Comparison of ENCODE assay signal across 15 mouse cellular contexts in genomic region chr2:93775431-93775830, GRCm38 (mm10). TPM values are rescaled to one million over a fixed set of nuclear protein-coding genes. Genes with fewer than 3 reads are reported as not detected.
DNase-seq lines count a peak whose midpoint lies in the region; ATAC-seq and TF ChIP-seq lines count a peak whose summit lies in the region.
"Had no signal": no experiment of that assay in that cellular context is flagged by ENCODE, and none has a peak within 500 bp of the region (broad histone marks: within the 10 kb centered on the region; RNA-seq: fewer than 3 reads in every experiment).

No protein-coding gene starts in this region.

- ATAC-seq in forebrain, embryonic 13.5 days, result no peak
- ATAC-seq in liver, postnatal 0 days, result peak; percentile 56
- no peak for ATAC-seq in liver, embryonic 11.5 days (replicated peaks; ENCODE audit: low FRiP score)
- ATAC-seq: hindbrain, postnatal 0 days had no signal

- no peaks in the 10 kb centered on the region for H3K27me3 ChIP-seq in forebrain, embryonic 10.5 days (ENCODE audit: poor library complexity, severe bottlenecking)
- no peaks in the 10 kb centered on the region for H3K27me3 ChIP-seq in forebrain, embryonic 13.5 days
- H3K27me3 ChIP-seq in liver, postnatal 0 days (ENCODE audit: insufficient read depth, low read length), result no peaks in the 10 kb centered on the region
- H3K27me3 ChIP-seq in liver, embryonic 11.5 days (replicated peaks; ENCODE audit: control insufficient read depth, insufficient read depth, low read length), result 0 out of 2 replicates have a peak, but pooled peaks cover 3% of the 10 kb centered on the region
- no peaks in the 10 kb centered on the region; the same call in 1 of the 2 replicates for H3K27me3 ChIP-seq in embryonic facial prominence, embryonic 10.5 days (replicated peaks; ENCODE audit: low read depth, poor library complexity, severe bottlenecking)
- H3K27me3 ChIP-seq: neural tube, embryonic 12.5 days had no signal

- DNase-seq in forebrain, embryonic 10.5 days (ENCODE audit: extremely low spot score, low spot score), result no peak
- no peak for DNase-seq in liver, postnatal 0 days
- no peak for DNase-seq in liver, embryonic 11.5 days (ENCODE audit: low spot score)
- DNase-seq in embryonic facial prominence, embryonic 10.5 days (ENCODE audit: low spot score), result peak; percentile 39
- DNase-seq in layer of hippocampus, postnatal 10 days (ENCODE audit: low spot score in 2 of 2), result no peak
- DNase-seq in frontal cortex, postnatal 36 days (ENCODE audit: low spot score in 2 of 2), result no peak
- DNase-seq: heart, postnatal 10 days; kidney, adult 2 months; kidney, postnatal 36 days; right cerebral cortex, postnatal 14 days; thymus, postnatal 36 days had no signal

- H3K27ac ChIP-seq in forebrain, embryonic 10.5 days, result 0 out of 2 replicates have a peak overlapping the region, but pooled peaks have one; percentile 53
- H3K27ac ChIP-seq in forebrain, embryonic 13.5 days, result no peak overlapping the region
- no peak overlapping the region for H3K27ac ChIP-seq in liver, postnatal 0 days (ENCODE audit: low read depth)
- no peak overlapping the region for H3K27ac ChIP-seq in liver, embryonic 11.5 days (ENCODE audit: low read depth, low read length)
- H3K27ac ChIP-seq in embryonic facial prominence, embryonic 10.5 days (replicated peaks), result peak overlapping the region; percentile 45
- H3K27ac ChIP-seq: hindbrain, postnatal 0 days; limb, embryonic 13.5 days; neural tube, embryonic 12.5 days had no signal

- TF ChIP-seq CTCF in liver, postnatal 0 days (IDR thresholded peaks at IDR 0.05; ENCODE audit: low read depth), result no peak

- H3K9me3 ChIP-seq in forebrain, embryonic 10.5 days, result no peaks in the 10 kb centered on the region
- no peaks in the 10 kb centered on the region for H3K9me3 ChIP-seq in forebrain, embryonic 13.5 days (replicated peaks)
- no peaks in the 10 kb centered on the region for H3K9me3 ChIP-seq in liver, postnatal 0 days (ENCODE audit: low read length)
- no peaks in the 10 kb centered on the region for H3K9me3 ChIP-seq in liver, embryonic 11.5 days (ENCODE audit: control insufficient read depth, low read length)
- H3K9me3 ChIP-seq in embryonic facial prominence, embryonic 10.5 days, result no peaks in the 10 kb centered on the region
- H3K9me3 ChIP-seq: limb, embryonic 13.5 days; neural tube, embryonic 12.5 days had no signal

- no peak for TF ChIP-seq EP300 in liver, postnatal 0 days (IDR thresholded peaks at IDR 0.05; ENCODE audit: low read depth)

- H3K36me3 ChIP-seq in forebrain, embryonic 10.5 days (replicated peaks), result 0 out of 2 replicates have a peak, but pooled peaks cover 3% of the 10 kb centered on the region
- H3K36me3 ChIP-seq in forebrain, embryonic 13.5 days (ENCODE audit: poor library complexity, severe bottlenecking), result no peaks in the 10 kb centered on the region
- no peaks in the 10 kb centered on the region for H3K36me3 ChIP-seq in liver, postnatal 0 days (replicated peaks; ENCODE audit: insufficient read depth, low read length)
- no peaks in the 10 kb centered on the region for H3K36me3 ChIP-seq in liver, embryonic 11.5 days (ENCODE audit: control insufficient read depth, insufficient read depth, low read length)
- peaks cover 4% of the 10 kb centered on the region; the same call in 1 of the 2 replicates for H3K36me3 ChIP-seq in embryonic facial prominence, embryonic 10.5 days (replicated peaks)
- H3K36me3 ChIP-seq: limb, embryonic 13.5 days; neural tube, embryonic 12.5 days had no signal

- no peak overlapping the region for H3K4me2 ChIP-seq in forebrain, embryonic 13.5 days
- no peak overlapping the region for H3K4me2 ChIP-seq in liver, postnatal 0 days (ENCODE audit: low read depth, low read length)
- no peak overlapping the region for H3K4me2 ChIP-seq in liver, embryonic 11.5 days
- H3K4me2 ChIP-seq: limb, embryonic 13.5 days; neural tube, embryonic 12.5 days had no signal

- 55% methylated on average over 4 of the region's 4 CpGs for WGBS in forebrain, embryonic 10.5 days
- WGBS in forebrain, embryonic 13.5 days, result 63% methylated on average over 4 of the region's 4 CpGs
- 37% methylated on average over 4 of the region's 4 CpGs for WGBS in liver, postnatal 0 days (ENCODE audit: insufficient replicate concordance)
- 43% methylated on average over 4 of the region's 4 CpGs for WGBS in liver, embryonic 11.5 days
- 22% methylated on average over 4 of the region's 4 CpGs for WGBS in embryonic facial prominence, embryonic 10.5 days

- H3K9ac ChIP-seq in forebrain, embryonic 13.5 days, result no peak overlapping the region
- no peak overlapping the region for H3K9ac ChIP-seq in liver, postnatal 0 days (replicated peaks)
- no peak overlapping the region for H3K9ac ChIP-seq in liver, embryonic 11.5 days (ENCODE audit: low read depth, low read length)
- H3K9ac ChIP-seq: limb, embryonic 13.5 days; neural tube, embryonic 12.5 days had no signal

- H3K4me3 ChIP-seq in forebrain, embryonic 10.5 days, result no peak overlapping the region
- H3K4me3 ChIP-seq in forebrain, embryonic 13.5 days, result no peak overlapping the region
- no peak overlapping the region for H3K4me3 ChIP-seq in liver, postnatal 0 days (ENCODE audit: low read depth, low read length)
- no peak overlapping the region for H3K4me3 ChIP-seq in liver, embryonic 11.5 days (ENCODE audit: low read depth, low read length)
- H3K4me3 ChIP-seq in embryonic facial prominence, embryonic 10.5 days, result no peak overlapping the region
- H3K4me3 ChIP-seq: limb, embryonic 13.5 days; neural tube, embryonic 12.5 days had no signal

- peaks cover 72% of the 10 kb centered on the region for H3K4me1 ChIP-seq in forebrain, embryonic 10.5 days
- H3K4me1 ChIP-seq in forebrain, embryonic 13.5 days, result peaks cover 31% of the 10 kb centered on the region
- peaks cover 16% of the 10 kb centered on the region; the same call in 1 of the 2 replicates for H3K4me1 ChIP-seq in liver, postnatal 0 days (ENCODE audit: insufficient read depth)
- peaks cover 13% of the 10 kb centered on the region for H3K4me1 ChIP-seq in liver, embryonic 11.5 days (replicated peaks; ENCODE audit: control insufficient read depth, insufficient read depth, low read length)
- peaks cover 90% of the 10 kb centered on the region for H3K4me1 ChIP-seq in embryonic facial prominence, embryonic 10.5 days

RNA-seq across cellular contexts. Expression of gene Ext2, which starts 46.9 kb away (rescaled TPM):
- polyA plus RNA-seq in forebrain, embryonic 10.5 days (2016; fragmentation: Nextera tagmentation; extraction: Ambion mirVana), result 64.6 and 69.8 TPM in 2 replicates
- polyA plus RNA-seq in forebrain, embryonic 13.5 days (2015; fragmentation: Nextera tagmentation; extraction: Ambion mirVana), result 50.6 and 57.6 TPM in 2 replicates
- 22.6 TPM in 2 replicates for polyA plus RNA-seq in liver, postnatal 0 days (2015; fragmentation: Nextera tagmentation; extraction: Ambion mirVana)
- polyA plus RNA-seq in liver, embryonic 11.5 days (2014; fragmentation: Nextera tagmentation; extraction: Ambion mirVana), result 68.0 and 72.0 TPM in 2 replicates
- polyA plus RNA-seq in embryonic facial prominence, embryonic 10.5 days (2016; fragmentation: Nextera tagmentation; extraction: Ambion mirVana), result 73.6 and 76.0 TPM in 2 replicates
- 10 to 100 TPM; 55.4 to 62.4 TPM for total RNA-seq in layer of hippocampus, postnatal 10 days (2021)

Comparison
In these comparisons a context has a peak if more than half of its experiments do, and no peak if none do; other contexts are left out.
1. H3K27ac ChIP-seq: peak in forebrain, embryonic 10.5 days (single experiment) and embryonic facial prominence, embryonic 10.5 days (single experiment); none in forebrain, embryonic 13.5 days (single experiment), liver, postnatal 0 days (single experiment) and liver, embryonic 11.5 days (single experiment).